Mouse (Mus musculus) CD8-positive naive resting alpha-beta T cell, adult 2 months (primary cell): Measurements from ENCODE around the gene Efs.

Experiments
- DNase-seq, 2 experiments: peaks; one replicate each; pipeline ENCODE4 v3.0.0; 2022; ENCODE audit warnings: low read depth in 2 of 2, low spot score in 2 of 2

Efs gene

GRCm38 (mm10) chr14:54926401-54927158, 654 bp upstream of the Efs start:
- no peak for DNase-seq

DNA sequence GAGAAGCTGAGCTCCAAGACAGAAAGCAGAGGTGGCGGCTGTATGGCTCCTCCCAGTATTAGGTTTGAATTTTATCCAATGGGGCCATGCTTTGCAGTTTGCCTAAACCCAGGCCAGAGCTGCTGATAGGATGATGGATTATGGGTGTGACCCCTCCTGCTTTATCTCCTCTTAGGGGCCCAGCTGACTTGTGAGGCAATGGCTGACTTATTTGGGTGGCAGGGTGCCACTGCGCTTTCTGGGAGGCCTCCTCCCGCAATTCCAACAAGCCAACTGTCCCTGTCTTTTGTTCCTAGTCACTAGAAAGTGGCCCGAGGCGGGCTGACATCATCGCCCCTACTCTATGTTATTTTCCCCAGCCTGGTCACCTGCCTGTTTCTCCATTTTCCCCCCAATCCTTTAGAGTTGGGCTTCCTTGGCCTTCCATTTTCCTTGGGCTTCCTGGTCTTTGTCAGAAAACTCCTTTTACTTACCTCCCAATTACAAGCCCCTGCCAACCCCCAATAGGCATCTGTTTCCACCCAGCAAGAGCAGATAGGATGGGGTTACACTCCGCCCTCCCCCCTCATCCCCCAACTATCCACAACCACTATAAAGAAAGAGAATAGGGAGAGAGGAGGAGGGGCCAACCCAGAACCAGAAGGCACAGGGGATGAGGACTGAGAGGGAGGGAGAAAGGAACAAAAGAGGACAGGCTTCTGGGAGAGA, 1.1 kb downstream of the Efs start:
- DNase-seq, result no peak

GRCm38 (mm10) chr14:54920076-54920685, 5.7 kb downstream of the Efs start:
- DNase-seq, result no peak

- no peak for DNase-seq
These were observed 12.6 kb downstream of the Efs start for GRCm38 (mm10) chr14:54913343-54913742.

- peak in 1 of 2 experiments; percentile 16 for DNase-seq
These were observed 13.0 kb downstream of the Efs start, which contains the start of gene Slc22a17 for GRCm38 (mm10) chr14:54912886-54913285. Gene Slc22a17, minus strand, starts transcription at chr14:54913132.

GRCm38 (mm10) chr14:54912109-54912850, 13.6 kb downstream of the Efs start:
- DNase-seq, result no peak

DNA sequence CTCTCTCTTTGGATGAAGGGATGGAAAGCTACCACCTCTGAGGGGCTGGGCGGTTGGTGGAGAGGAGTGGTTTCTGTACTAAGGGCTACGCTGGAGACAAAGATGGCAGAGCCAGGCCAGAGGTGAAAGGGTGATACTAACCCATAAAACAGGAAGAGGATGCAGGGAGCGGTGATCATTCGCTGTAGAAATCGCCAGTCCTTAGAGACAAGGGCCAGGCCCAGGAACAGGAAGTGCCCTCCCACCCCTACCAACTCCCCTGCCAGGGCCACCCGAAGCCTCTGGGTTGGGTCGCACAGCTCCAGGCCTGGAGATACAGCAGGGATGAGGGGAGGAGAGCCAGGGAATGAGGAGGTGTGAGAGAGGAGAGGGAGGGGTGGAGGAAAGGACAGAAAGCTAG, 17.2 kb downstream of the Efs start:
- DNase-seq, result no peak

GRCm38 (mm10) chr14:54903641-54904040, 22.3 kb downstream of the Efs start:
- no peak for DNase-seq

GRCm38 (mm10) chr14:54900383-54900782, 25.5 kb downstream of the Efs start:
- DNase-seq, result peak; percentile 50 to 66

DNA sequence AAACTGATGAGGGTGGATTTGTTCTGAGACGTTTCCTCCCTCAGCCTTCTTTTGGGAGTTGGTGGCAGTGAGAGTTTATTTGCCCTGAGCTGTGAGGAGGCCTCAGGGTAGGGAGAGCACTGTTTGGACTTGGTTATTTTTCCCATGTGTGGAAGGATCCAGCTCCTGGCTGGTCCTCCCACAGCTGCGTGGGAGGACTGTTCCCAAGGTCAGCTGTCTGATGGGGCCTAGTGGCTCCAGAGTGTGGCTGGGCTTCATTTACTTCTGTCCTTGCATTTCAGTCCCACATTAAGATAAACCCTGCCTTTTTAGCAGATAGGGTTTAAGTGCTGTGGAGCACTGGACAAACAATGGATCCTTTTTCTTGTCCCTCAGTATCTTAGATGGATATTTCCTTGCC, 28.5 kb downstream of the Efs start:
- no peak for DNase-seq

DNA sequence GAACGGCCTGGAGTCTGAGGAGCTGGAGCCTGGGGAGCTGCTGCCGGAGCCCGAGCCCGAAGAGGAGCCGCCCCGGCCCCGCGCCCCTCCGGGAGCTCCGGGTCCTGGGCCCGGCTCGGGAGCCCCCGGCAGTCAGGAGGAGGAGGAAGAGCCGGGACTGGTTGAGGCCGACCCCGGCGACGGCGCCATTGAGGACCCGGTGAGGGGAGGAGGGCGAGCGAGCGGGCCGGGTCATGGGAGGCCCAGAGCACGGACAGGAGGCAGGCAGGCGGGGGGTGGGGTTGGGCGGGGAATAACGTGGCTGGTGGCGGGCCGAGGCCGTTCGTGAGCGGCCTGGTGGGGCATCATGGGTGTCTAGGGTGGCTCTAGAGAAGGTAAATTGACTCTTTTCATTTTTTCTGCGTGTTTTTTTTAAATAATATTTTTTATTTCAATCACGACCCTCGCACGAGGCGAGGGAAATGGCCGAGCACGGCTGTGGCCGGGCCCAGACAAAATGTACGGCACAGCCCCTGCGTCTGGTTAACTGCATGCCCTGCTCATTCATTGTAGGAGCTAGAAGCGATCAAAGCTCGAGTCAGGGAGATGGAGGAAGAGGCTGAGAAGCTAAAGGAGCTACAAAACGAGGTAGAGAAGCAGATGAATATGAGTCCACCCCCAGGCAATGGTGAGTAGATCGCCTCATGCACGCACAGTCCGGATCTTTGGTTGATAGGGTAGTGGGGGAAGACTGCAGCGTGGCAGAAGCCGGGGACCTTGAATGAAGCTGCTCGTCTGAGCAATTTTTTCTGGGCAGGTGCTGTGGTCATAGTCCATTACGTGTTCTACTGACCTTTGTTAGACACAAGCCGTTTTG, 31.4 kb downstream of the Efs start:
- no peak for DNase-seq

DNA sequence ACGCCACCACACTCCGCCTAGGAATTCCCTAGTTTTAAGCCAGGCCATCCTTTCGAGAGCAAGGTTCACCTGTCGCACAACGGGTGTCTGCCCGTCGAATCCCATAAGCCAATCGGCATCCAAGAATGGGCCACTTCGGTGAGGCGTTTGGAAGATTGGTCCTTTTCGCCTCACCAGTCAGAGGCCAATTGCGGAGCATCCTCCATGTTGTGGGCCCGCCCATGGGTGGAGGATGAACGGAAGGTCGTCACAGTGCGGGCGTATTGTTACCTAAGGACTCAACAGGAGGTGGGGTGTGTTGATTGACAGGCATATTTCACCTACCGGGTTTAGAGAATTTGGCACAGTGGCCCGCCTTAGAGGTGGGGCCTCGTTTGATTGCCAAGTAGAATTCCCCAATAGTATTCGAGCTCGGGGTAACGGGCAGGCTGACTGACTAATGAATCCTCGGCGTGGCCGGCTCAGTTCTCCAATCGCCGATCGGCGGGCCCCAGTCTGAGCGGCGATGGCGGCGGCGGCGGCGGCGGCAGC, 32.2 kb downstream of the Efs start:
- peak; percentile 96 to 98 for DNase-seq

GRCm38 (mm10) chr14:54892200-54892599, 33.7 kb downstream of the Efs start, which contains the start of gene Pabpn1:
Gene Pabpn1, plus strand, starts transcription at chr14:54892500.
- no peak for DNase-seq

DNA sequence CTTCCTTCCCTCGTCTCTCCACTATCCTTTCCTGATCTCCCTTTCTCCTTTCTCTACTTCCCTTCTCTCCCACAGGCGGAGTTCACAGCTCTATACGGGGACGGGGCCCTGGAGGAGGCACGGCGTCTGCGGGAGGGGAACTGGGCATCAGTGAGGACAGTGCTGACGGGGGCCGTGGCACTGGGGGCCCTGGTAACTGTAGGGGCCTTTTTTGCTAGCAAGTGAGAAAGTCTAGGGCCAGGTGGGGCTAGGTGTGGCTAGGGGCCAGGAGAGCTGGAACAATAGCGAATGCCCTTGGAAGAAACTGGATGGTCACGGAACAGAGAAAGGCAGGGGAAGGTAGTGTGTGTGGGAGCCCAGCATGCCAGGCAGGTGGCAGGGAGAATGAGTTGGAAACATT, 40.6 kb downstream of the Efs start:
- DNase-seq, result no peak

DNA sequence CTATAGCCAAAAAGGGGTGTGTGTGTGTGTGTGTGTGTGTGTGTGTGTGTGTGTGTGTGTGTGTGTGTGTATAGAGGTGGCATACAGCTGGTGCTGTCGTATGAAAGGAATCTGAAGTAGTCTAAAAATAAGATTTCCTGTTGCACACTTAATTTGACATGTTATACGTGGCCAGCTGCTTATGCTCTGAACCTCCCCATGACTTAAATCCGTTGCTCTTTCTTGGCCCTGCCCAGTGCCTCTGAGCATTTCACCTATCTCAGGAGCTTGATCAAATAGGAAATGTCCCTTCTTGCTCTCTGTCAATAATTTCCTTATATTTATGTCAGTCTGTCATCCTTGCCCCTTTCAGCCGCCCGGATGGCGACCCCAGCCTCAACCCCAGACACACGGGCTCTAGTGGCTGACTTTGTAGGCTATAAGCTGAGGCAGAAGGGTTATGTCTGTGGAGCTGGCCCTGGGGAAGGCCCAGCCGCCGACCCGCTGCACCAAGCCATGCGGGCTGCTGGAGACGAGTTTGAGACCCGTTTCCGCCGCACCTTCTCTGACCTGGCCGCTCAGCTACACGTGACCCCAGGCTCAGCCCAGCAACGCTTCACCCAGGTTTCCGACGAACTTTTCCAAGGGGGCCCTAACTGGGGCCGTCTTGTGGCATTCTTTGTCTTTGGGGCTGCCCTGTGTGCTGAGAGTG, 41.8 kb downstream of the Efs start:
- no peak for DNase-seq

DNA sequence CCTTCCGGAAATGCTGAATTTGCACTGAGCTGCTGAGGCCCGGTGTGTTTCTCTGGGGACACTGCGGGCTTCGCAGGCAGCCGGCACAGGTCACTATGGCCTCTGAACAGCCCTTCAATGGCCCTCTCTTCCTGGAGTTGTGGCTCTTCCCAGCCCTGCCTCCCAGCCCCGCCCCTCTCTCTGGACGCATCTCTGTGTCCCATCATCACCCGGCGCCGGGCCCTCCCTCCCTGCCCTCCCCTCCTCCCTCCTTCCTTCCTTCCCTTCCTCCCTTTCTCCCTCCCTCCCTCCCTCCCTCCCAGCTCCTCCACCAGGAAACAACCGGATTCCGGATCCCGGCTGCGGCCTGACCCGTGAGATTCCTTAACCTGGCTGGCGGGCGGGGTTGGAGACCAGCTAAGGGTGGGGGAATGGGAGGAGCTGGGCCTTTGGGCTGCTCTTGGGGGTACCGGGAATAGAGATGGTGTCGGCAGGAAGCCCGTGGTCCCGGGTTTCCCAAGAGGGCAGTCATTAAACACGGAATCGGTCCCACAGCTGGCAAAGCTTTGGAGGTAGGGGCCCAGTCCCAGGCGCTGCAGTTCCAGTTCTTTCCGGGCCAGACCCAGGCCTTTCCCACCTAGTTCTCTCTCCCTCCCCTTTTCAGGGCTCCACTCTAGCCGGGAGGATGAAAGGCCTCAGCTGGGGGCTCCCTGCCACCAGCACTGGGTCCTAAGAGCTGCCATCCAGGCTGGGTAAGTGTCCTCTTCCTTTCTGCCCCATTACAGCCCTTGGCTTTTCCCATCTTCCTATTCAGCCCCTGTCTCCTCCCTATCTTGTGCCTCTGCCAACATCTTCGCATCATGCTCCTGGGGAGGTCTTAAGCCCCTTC, 42.5 kb downstream of the Efs start, which contains the start of the genes Bcl2l2 and Gm20521:
Gene Bcl2l2 (plus strand): TSS at position 224 of the 868 bp plus-strand sequence.
Gene Gm20521 (plus strand): TSS at position 288 of the 868 bp plus-strand sequence.
- DNase-seq, result no peak

DNA sequence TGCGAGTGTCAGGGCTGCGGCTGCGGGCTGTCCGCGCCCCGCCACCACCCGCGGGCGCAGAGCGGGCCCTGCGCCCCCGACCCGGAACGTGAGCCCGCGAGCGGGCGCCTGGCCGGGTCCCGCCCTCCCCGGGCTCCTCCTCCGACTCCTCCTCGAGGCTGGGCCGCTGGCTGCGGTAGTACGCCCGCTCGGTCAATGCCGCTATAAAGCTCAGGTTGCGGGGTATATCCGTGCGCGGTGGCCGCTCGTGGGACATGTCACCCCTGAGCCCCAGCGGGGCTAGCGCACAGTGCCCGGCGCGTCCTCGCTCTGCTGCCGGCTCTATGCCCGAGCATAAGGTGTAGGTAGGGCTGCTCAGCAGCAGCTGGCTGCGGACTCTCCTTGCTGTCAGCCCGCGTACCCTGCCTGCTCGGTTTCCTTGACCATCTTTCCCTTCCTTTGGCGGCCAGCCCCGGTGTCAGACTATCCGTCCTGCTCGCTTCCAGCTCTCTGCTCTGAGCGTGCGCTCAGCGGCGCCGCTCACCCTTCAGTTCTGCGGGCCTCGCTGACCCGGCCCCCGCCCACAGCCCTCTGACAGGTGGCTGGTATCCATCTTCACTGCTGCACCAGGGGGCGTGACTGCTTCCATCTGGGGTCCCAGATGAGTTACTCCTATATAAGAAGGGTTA, 48.7 kb downstream of the Efs start, which contains the start of gene Ppp1r3e:
Gene Ppp1r3e (minus strand): TSS at position 503 of the 668 bp plus-strand sequence.
- DNase-seq, result peak; percentile 47
